Mouse (Mus musculus): ENCODE measurements around the gene Efs. TPM values are rescaled to one million over a fixed set of nuclear protein-coding genes. Genes with fewer than 3 reads are reported as not detected.

The Efs gene
- polyA plus RNA-seq, 1 experiment: 9.9 TPM

DNA sequence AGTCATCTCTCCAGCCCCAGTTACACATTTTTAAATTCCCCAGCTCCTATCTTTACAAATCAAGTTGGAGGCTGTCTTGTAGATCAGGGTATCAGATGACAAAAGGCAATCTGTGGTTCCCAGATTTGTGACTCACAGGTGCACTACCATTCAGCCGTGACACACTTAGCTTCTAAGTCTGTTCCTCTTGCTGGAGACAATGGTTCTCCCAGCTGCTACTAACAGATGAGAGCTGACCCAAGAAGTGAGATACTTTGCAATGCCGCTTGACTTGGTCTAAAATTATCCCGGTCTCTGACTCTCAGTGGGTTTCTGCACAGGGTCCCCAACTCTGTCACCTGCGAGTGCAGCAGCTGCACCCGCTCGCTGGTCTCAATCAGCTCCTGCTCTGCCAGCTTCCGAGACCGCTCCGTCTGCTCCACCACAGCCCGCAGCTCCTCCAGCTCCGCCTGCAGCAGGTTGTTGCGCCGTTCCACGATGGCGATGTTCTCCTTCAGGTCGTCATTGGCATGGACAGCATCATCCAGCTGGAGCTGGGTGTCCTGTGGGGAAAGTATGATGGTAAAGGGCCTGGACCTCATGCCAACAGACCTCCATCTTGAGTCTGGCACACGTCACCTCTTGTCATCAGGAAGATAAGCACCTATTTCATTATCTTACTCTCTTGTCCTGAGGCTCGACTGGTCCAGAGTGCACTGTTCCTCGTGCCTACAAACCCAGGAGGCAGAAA, 20.2 kb upstream of the Efs start:
- H3K4me3 ChIP-seq (replicated peaks; ENCODE audit: insufficient read depth, low read depth, low read length): no peak overlapping the region
- H3K27me3 ChIP-seq (ENCODE audit: control insufficient read depth, insufficient read depth, low read length): no peaks in the 10 kb centered on the region
- H3K4me1 ChIP-seq (ENCODE audit: control insufficient read depth, insufficient read depth, low read length): no peaks in the 10 kb centered on the region
- DNase-seq: no peak
- TF ChIP-seq POLR2A (IDR thresholded peaks at IDR 0.05; ENCODE audit: borderline replicate concordance, insufficient read depth, low read length) (no peak), CTCF (IDR thresholded peaks at IDR 0.05; ENCODE audit: borderline replicate concordance, insufficient read depth, low read depth, low read length) (no peak)
- no peak overlapping the region for H3K27ac ChIP-seq (ENCODE audit: insufficient read depth, low read length)
- WGBS: 71% methylated on average over 19 of the region's 19 CpGs

- Histone ChIP-seq H3K4me3 (replicated peaks; ENCODE audit: insufficient read depth, low read depth, low read length) (no peak overlapping the region), H3K27me3 (ENCODE audit: control insufficient read depth, insufficient read depth, low read length) (no peaks in the 10 kb centered on the region), H3K27ac (ENCODE audit: insufficient read depth, low read length) (no peak overlapping the region), H3K4me1 (ENCODE audit: control insufficient read depth, insufficient read depth, low read length) (no peaks in the 10 kb centered on the region)
- whole genome bisulfite sequencing: 73% methylated on average over 2 of the region's 2 CpGs
- TF ChIP-seq CTCF (IDR thresholded peaks at IDR 0.05; ENCODE audit: borderline replicate concordance, insufficient read depth, low read depth, low read length): no peak
- no peak for TF ChIP-seq POLR2A (IDR thresholded peaks at IDR 0.05; ENCODE audit: borderline replicate concordance, insufficient read depth, low read length)
- DNase-seq: no peak
Measured at GRCm38 (mm10) chr14:54944939-54945338, 19.0 kb upstream of the Efs start.

DNA sequence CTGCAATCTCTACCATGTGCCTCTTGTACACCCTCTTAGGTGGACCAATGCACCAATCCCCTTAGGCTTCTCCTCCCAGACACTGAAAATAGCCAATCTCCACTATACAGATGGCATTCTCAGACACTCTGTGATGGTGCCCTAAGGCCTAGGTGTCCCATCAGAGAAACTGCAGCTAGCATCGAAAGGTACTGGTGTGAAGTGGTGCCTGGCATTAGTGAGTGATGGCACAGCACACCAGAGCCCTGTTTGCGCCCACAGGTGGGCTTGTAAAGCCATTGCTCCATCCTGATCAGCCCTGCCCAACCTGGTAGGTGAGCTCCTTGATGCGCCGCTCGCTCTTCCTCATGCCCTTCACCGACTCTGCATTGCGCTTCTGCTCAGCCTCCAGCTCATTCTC, 18.0 kb upstream of the Efs start:
- Histone ChIP-seq H3K27me3 (ENCODE audit: control insufficient read depth, insufficient read depth, low read length) (no peaks in the 10 kb centered on the region), H3K27ac (ENCODE audit: insufficient read depth, low read length) (no peak overlapping the region), H3K4me1 (ENCODE audit: control insufficient read depth, insufficient read depth, low read length) (no peaks in the 10 kb centered on the region), H3K4me3 (replicated peaks; ENCODE audit: insufficient read depth, low read depth, low read length) (no peak overlapping the region)
- DNase-seq: no peak
- 91% methylated on average over 7 of the region's 7 CpGs for WGBS
- TF ChIP-seq POLR2A (IDR thresholded peaks at IDR 0.05; ENCODE audit: borderline replicate concordance, insufficient read depth, low read length): no peak

- H3K4me3 ChIP-seq (replicated peaks; ENCODE audit: insufficient read depth, low read depth, low read length): no peak overlapping the region
- TF ChIP-seq CTCF (IDR thresholded peaks at IDR 0.05; ENCODE audit: borderline replicate concordance, insufficient read depth, low read depth, low read length) (no peak), POLR2A (IDR thresholded peaks at IDR 0.05; ENCODE audit: borderline replicate concordance, insufficient read depth, low read length) (no peak)
- DNase-seq: no peak
- H3K27me3 ChIP-seq (ENCODE audit: control insufficient read depth, insufficient read depth, low read length): no peaks in the 10 kb centered on the region
- H3K27ac ChIP-seq (ENCODE audit: insufficient read depth, low read length): no peak overlapping the region
- 81% methylated on average over 8 of the region's 8 CpGs for WGBS
- no peaks in the 10 kb centered on the region for H3K4me1 ChIP-seq (ENCODE audit: control insufficient read depth, insufficient read depth, low read length)
Measured at GRCm38 (mm10) chr14:54942479-54942878, 16.6 kb upstream of the Efs start.

DNA sequence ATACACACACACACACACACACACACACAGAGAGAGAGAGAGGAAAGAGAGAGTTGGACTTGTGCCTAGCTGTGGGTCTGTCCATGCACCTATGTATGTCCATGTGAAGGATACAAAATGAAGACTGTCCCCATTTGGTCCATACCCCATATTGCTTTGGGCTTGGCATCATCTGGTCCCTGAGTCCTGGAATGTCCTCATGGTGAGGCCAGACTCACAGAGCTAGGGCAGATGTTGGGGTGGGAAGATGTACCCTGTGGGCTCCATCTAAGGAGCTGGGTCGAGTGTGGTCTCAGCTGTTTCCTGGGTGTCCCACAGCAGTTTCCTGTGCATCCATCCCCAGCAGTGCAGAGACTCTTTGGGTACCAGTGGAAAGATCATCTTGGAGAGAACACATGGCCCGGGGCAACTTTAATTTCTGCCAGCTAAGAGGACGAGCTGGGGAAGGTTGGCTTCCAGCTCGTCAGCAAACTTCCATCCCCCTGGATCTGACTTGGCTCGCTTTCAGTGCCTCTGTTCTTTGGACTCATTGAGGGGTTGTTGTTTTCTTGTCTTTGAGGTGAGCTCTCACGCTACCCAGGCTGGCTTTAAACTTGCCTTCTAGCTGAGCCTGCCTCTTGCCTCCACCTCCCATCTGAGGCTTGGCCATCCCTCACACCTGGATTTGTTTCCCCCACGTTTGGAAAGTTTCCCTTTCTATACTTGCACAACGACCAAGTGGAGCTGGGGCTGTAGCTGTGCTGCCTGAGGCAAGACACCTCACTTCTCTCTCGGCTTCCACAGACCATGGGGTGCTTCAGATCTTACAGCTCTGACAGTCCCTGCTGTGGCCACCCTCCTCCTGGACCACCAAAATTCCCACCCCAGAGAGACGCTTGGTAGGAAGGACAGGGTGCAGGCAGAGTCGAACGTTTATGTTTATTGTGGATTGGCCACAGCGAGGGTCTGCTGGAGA, 15.4 kb upstream of the Efs start:
- Histone ChIP-seq H3K4me3 (replicated peaks; ENCODE audit: insufficient read depth, low read depth, low read length) (no peak overlapping the region), H3K27me3 (ENCODE audit: control insufficient read depth, insufficient read depth, low read length) (no peaks in the 10 kb centered on the region), H3K4me1 (ENCODE audit: control insufficient read depth, insufficient read depth, low read length) (no peaks in the 10 kb centered on the region), H3K27ac (ENCODE audit: insufficient read depth, low read length) (no peak overlapping the region)
- DNase-seq: no peak
- TF ChIP-seq CTCF (IDR thresholded peaks at IDR 0.05; ENCODE audit: borderline replicate concordance, insufficient read depth, low read depth, low read length) (no peak), POLR2A (IDR thresholded peaks at IDR 0.05; ENCODE audit: borderline replicate concordance, insufficient read depth, low read length) (no peak)
- 47% methylated on average over 13 of the region's 13 CpGs for WGBS

GRCm38 (mm10) chr14:54940176-54940530, 14.2 kb upstream of the Efs start:
- no peak for DNase-seq
- no peak overlapping the region for H3K27ac ChIP-seq (ENCODE audit: insufficient read depth, low read length)
- WGBS: 74% methylated on average over 3 of the region's 3 CpGs
- H3K4me1 ChIP-seq (ENCODE audit: control insufficient read depth, insufficient read depth, low read length): no peaks in the 10 kb centered on the region
- no peak for TF ChIP-seq POLR2A (IDR thresholded peaks at IDR 0.05; ENCODE audit: borderline replicate concordance, insufficient read depth, low read length)
- TF ChIP-seq CTCF (IDR thresholded peaks at IDR 0.05; ENCODE audit: borderline replicate concordance, insufficient read depth, low read depth, low read length): no peak
- no peaks in the 10 kb centered on the region for H3K27me3 ChIP-seq (ENCODE audit: control insufficient read depth, insufficient read depth, low read length)
- no peak overlapping the region for H3K4me3 ChIP-seq (replicated peaks; ENCODE audit: insufficient read depth, low read depth, low read length)

DNA sequence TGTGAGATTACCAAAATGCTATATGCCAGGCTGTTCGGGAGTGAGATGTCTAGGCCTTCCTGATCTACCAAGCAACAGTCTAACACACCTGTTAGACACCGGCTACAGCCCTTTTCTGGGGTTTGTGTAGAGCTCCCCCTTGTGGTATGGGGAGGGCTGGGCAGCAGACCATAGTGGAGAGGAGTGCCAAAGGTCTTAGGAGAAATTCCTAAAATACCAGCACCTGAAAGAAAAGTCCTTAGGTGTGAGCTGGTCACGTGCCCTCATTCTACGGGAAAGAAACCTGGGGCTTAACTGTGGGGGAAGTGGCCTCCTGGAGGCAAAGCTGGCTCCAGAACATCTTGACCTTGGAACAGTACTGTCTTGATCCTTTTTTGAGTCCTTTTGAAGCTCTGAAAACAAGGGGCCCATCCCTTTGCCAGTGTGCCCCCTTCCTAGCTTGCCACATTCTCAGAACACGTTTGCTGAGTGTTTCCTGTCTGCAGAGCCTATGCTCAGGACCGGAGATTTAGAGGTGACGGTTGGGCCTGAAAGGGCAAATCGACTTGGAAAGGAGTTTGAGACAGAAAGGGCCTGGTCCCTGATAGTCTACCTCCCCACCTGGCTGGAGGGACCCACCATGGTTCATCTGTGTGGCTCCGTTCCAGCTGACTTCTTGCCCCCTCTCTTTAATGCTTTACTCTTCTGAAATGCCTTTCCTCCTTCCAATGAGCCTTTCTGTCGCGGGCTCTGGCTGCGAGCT, 13.7 kb upstream of the Efs start:
- Histone ChIP-seq H3K27me3 (ENCODE audit: control insufficient read depth, insufficient read depth, low read length) (no peaks in the 10 kb centered on the region), H3K4me1 (ENCODE audit: control insufficient read depth, insufficient read depth, low read length) (no peaks in the 10 kb centered on the region), H3K27ac (ENCODE audit: insufficient read depth, low read length) (no peak overlapping the region), H3K4me3 (replicated peaks; ENCODE audit: insufficient read depth, low read depth, low read length) (no peak overlapping the region)
- TF ChIP-seq CTCF (IDR thresholded peaks at IDR 0.05; ENCODE audit: borderline replicate concordance, insufficient read depth, low read depth, low read length) (peak; percentile 77), POLR2A (IDR thresholded peaks at IDR 0.05; ENCODE audit: borderline replicate concordance, insufficient read depth, low read length) (no peak)
- WGBS: 59% methylated on average over 12 of the region's 12 CpGs
- DNase-seq: peak; percentile 59 to 64
